Mouse (Mus musculus) stomach, embryonic 16.5 days (tissue): ENCODE data around the gene Ergic1. TPM values are rescaled to one million over a fixed set of nuclear protein-coding genes. Genes with fewer than 3 reads are reported as not detected.

Experiments
- ATAC-seq: fragments of 200-750 bp; cut with Nextera tagmentation; 2 replicates; pipeline ENCODE4 v1.8.0; 2017; ENCODE audit warnings: moderate number of reproducible peaks, moderate TSS enrichment; ENCODE audit not compliant: insufficient read depth, low FRiP score
- H3K27ac ChIP-seq: fragments of 300-500 bp; sonication (generic); 2 replicates; pipeline ENCODE4 v1.5.1; 2014; ENCODE audit warnings: low read length
- H3K27me3 ChIP-seq: fragments of 300-500 bp; sonication (generic); 2 replicates; pipeline ENCODE4 v1.6.1; 2014; ENCODE audit warnings: low read length, control low read depth, mixed read lengths; ENCODE audit not compliant: control insufficient read depth, insufficient read depth
- H3K36me3 ChIP-seq: fragments of 300-500 bp; sonication (generic); 2 replicates; pipeline ENCODE4 v1.6.1; 2014; ENCODE audit warnings: low read length; ENCODE audit not compliant: control insufficient read depth, insufficient read depth
- H3K4me1 ChIP-seq: fragments of 300-500 bp; sonication (generic); 2 replicates; pipeline ENCODE4 v1.6.1; 2014; ENCODE audit warnings: low read length, control low read depth, mixed read lengths; ENCODE audit not compliant: control insufficient read depth, insufficient read depth
- H3K4me2 ChIP-seq: fragments of 300-500 bp; sonication (generic); 2 replicates; pipeline ENCODE4 v1.6.1; 2014; ENCODE audit warnings: low read depth, low read length, mixed read lengths
- H3K4me3 ChIP-seq: fragments of 300-500 bp; sonication (generic); replicated peaks from 2 replicates; pipeline ENCODE4 v1.5.1; 2014; ENCODE audit warnings: mild to moderate bottlenecking, low read length
- H3K9ac ChIP-seq: fragments of 300-500 bp; sonication (generic); 2 replicates; pipeline ENCODE4 v1.6.1; 2014; ENCODE audit warnings: low read length
- H3K9me3 ChIP-seq: fragments of 300-500 bp; sonication (generic); replicated peaks from 2 replicates; pipeline ENCODE4 v1.6.1; 2016; ENCODE audit warnings: low read length, control low read depth; ENCODE audit not compliant: control insufficient read depth
- WGBS: fragments of 180-500 bp; shearing (Covaris S2); extraction: QIAGEN DNeasy Blood & Tissue Kit; methylation state at CpG from one replicate; pipeline ENCODE4 v1.1.7; 2014; 5-methylcytosine and 5-hydroxymethylcytosine counted together
- polyA plus RNA-seq: library from polyadenylated mRNA; unstranded; fragments of >200 nt; fragmentation: Nextera tagmentation; extraction: Ambion mirVana; gene quantifications from 2 replicates; pipeline ENCODE4 v1.2.1, GENCODE M21; 2015

The Ergic1 gene
- polyA plus RNA-seq, 1 experiment from 2014 or later = 111 TPM

- Histone ChIP-seq H3K4me1 (peaks cover 7% of the 10 kb centered on the region; the same call in 1 of the 2 replicates), H3K4me3 (no peak overlapping the region), H3K9me3 (no peaks in the 10 kb centered on the region), H3K27me3 (no peaks in the 10 kb centered on the region), H3K36me3 (peaks cover 13% of the 10 kb centered on the region), H3K27ac (no peak overlapping the region), H3K9ac (no peak overlapping the region), H3K4me2 (no peak overlapping the region)
- no peak for ATAC-seq
- 35% methylated on average over 18 of the region's 21 CpGs for WGBS
Measured at GRCm38 (mm10) chr17:26658854-26659572, 97.7 kb downstream of the Ergic1 start.

- no peak for ATAC-seq
- no peaks in the 10 kb centered on the region for H3K27me3 ChIP-seq
- H3K9ac ChIP-seq = no peak overlapping the region
- no peak overlapping the region for H3K4me2 ChIP-seq
- 55% methylated on average over 3 of the region's 3 CpGs for WGBS
- peaks cover 7% of the 10 kb centered on the region; the same call in 1 of the 2 replicates for H3K4me1 ChIP-seq
- H3K36me3 ChIP-seq = peaks cover 7% of the 10 kb centered on the region
- H3K27ac ChIP-seq = no peak overlapping the region
- H3K4me3 ChIP-seq = no peak overlapping the region
- no peaks in the 10 kb centered on the region for H3K9me3 ChIP-seq
Measured at GRCm38 (mm10) chr17:26659573-26659915, 98.3 kb downstream of the Ergic1 start.

GRCm38 (mm10) chr17:26660192-26660912, 99.1 kb downstream of the Ergic1 start:
- ATAC-seq = 0 out of 2 replicates have a peak, but pooled peaks have one; percentile 12

GRCm38 (mm10) chr17:26662204-26662603, 100.9 kb downstream of the Ergic1 start:
- whole genome bisulfite sequencing = 76% methylated on average over 5 of the region's 5 CpGs
- no peak for ATAC-seq
- no peak overlapping the region for H3K4me3 ChIP-seq

More at GRCm38 (mm10) chr17:26660192-26660912, 99.1 kb downstream of the Ergic1 start:
- no peaks in the 10 kb centered on the region for H3K9me3 ChIP-seq
- H3K4me2 ChIP-seq = peak overlapping the region; percentile 32
- H3K27ac ChIP-seq = no peak overlapping the region
- H3K27me3 ChIP-seq = no peaks in the 10 kb centered on the region
- peaks cover 7% of the 10 kb centered on the region; the same call in 1 of the 2 replicates for H3K4me1 ChIP-seq
- H3K36me3 ChIP-seq = 0 out of 2 replicates have a peak, but pooled peaks cover 3% of the 10 kb centered on the region
- no peak overlapping the region for H3K9ac ChIP-seq
- WGBS = 21% methylated on average over 20 of the region's 21 CpGs
- no peak overlapping the region for H3K4me3 ChIP-seq

GRCm38 (mm10) chr17:26662978-26663683, 101.8 kb downstream of the Ergic1 start, which contains the start of gene Atp6v0e:
Gene Atp6v0e (plus strand): TSS chr17:26663231.
- Histone ChIP-seq H3K4me1 (peaks cover 7% of the 10 kb centered on the region; the same call in 1 of the 2 replicates), H3K27ac (no peak within 1 kb of the TSS), H3K9me3 (no peaks in the 10 kb centered on the region), H3K27me3 (no peaks in the 10 kb centered on the region), H3K4me2 (peak within 1 kb of the TSS; percentile 88), H3K36me3 (no peaks in the 10 kb centered on the region), H3K9ac (peak within 1 kb of the TSS; percentile 79), H3K4me3 (peak within 1 kb of the TSS; percentile 70)
- ATAC-seq = peak; percentile 88
- 2% methylated on average over 28 of the region's 28 CpGs for WGBS

More at GRCm38 (mm10) chr17:26662204-26662603, 100.9 kb downstream of the Ergic1 start:
- H3K36me3 ChIP-seq = no peaks in the 10 kb centered on the region
- H3K27me3 ChIP-seq = no peaks in the 10 kb centered on the region
- H3K4me1 ChIP-seq = peaks cover 7% of the 10 kb centered on the region; the same call in 1 of the 2 replicates
- no peak overlapping the region for H3K9ac ChIP-seq
- no peak overlapping the region for H3K4me2 ChIP-seq
- H3K9me3 ChIP-seq = no peaks in the 10 kb centered on the region
- H3K27ac ChIP-seq = no peak overlapping the region

- Histone ChIP-seq H3K4me2 (no peak overlapping the region), H3K9me3 (no peaks in the 10 kb centered on the region), H3K9ac (no peak overlapping the region), H3K36me3 (no peaks in the 10 kb centered on the region), H3K4me3 (no peak overlapping the region), H3K27me3 (no peaks in the 10 kb centered on the region), H3K4me1 (peaks cover 7% of the 10 kb centered on the region; the same call in 1 of the 2 replicates), H3K27ac (no peak overlapping the region)
- WGBS = 90% methylated on average over 4 of the region's 4 CpGs
- ATAC-seq = no peak
Measured at GRCm38 (mm10) chr17:26665600-26665999, 104.3 kb downstream of the Ergic1 start.

- H3K4me3 ChIP-seq = no peak overlapping the region
- no peak overlapping the region for H3K27ac ChIP-seq
- WGBS = 64% methylated on average over 4 of the region's 4 CpGs
- H3K4me2 ChIP-seq = no peak overlapping the region
- no peaks in the 10 kb centered on the region for H3K9me3 ChIP-seq
- H3K36me3 ChIP-seq = no peaks in the 10 kb centered on the region
- no peaks in the 10 kb centered on the region for H3K27me3 ChIP-seq
- ATAC-seq = no peak
- H3K9ac ChIP-seq = no peak overlapping the region
- H3K4me1 ChIP-seq = 0 out of 2 replicates have a peak, but pooled peaks cover 3% of the 10 kb centered on the region
Measured at GRCm38 (mm10) chr17:26671268-26671667, 110.0 kb downstream of the Ergic1 start.

GRCm38 (mm10) chr17:26675845-26676244, 114.6 kb downstream of the Ergic1 start:
- H3K4me1 ChIP-seq = peaks cover 16% of the 10 kb centered on the region
- peak overlapping the region; percentile 95 for H3K9ac ChIP-seq
- no peaks in the 10 kb centered on the region for H3K27me3 ChIP-seq
- no peak for ATAC-seq
- H3K27ac ChIP-seq = peak overlapping the region; percentile 97
- H3K4me2 ChIP-seq = peak overlapping the region; percentile 70
- no peaks in the 10 kb centered on the region for H3K36me3 ChIP-seq
- H3K9me3 ChIP-seq = no peaks in the 10 kb centered on the region
- peak overlapping the region; percentile 99 for H3K4me3 ChIP-seq
- 19% methylated on average over 7 of the region's 7 CpGs for WGBS
